Mouse (Mus musculus) thymus, postnatal 14 days (tissue): ENCODE data around the gene Fbxl18.

Experiments used
- DNase-seq: peaks from one replicate; pipeline ENCODE4 v3.0.0; 2021

Gene Fbxl18

GRCm38 (mm10) chr5:142894918-142895613 lies at the start of gene Fbxl18:
TSS of gene Fbxl18 (minus strand) at chr5:142895421.
- DNase-seq = peak; percentile 92

GRCm38 (mm10) chr5:142940393-142940792 lies 45.2 kb upstream of the Fbxl18 start:
- no peak for DNase-seq

- peak; percentile 65 for DNase-seq
Measured at GRCm38 (mm10) chr5:142937956-142938727, 42.9 kb upstream of the Fbxl18 start.

DNA sequence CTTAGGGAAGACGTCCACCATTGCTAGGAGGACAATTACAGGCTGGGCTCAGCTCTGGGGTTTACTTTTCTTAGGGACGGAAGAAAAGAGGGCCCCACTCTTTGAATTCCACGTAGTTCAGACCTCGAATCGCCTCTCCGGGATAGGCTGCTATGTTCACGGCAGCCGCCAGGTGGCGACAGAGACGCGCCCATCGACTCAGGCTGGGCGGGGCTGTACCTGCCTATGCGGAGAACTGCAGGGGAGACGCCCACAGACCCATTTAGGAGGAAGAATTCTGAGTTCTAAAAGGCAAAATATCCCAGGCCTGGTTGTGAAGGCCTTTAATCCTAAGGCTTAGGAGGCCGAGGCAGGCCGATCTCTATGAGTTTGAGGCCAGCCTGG lies 41.1 kb upstream of the Fbxl18 start:
- peak; percentile 87 for DNase-seq

- DNase-seq = peak; percentile 60
Measured at GRCm38 (mm10) chr5:142935642-142936335, 40.6 kb upstream of the Fbxl18 start.

DNA sequence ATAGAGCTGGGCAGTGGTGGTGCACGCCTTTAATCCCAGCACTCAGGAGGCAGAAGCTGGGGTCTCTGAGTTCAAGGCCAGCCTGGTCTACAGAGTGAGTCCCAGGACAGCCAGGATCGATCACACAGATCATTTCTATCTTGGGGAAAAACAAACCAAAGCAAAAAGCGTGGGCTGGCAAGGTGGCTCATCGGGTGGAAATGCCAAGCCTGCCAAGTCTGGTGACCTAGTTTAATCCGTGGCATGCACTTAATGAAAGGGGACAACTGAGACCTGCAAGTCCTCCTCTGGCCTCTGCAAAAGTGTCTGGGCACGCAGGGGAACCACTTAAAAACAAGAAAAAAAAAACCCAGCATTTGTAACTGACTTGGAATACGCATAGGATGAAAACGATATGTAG lies 37.5 kb upstream of the Fbxl18 start:
- no peak for DNase-seq

- peak; percentile 83 for DNase-seq
Measured at GRCm38 (mm10) chr5:142932084-142932685, 37.0 kb upstream of the Fbxl18 start.

- no peak for DNase-seq
Measured at GRCm38 (mm10) chr5:142931241-142931745, 36.1 kb upstream of the Fbxl18 start.

DNA sequence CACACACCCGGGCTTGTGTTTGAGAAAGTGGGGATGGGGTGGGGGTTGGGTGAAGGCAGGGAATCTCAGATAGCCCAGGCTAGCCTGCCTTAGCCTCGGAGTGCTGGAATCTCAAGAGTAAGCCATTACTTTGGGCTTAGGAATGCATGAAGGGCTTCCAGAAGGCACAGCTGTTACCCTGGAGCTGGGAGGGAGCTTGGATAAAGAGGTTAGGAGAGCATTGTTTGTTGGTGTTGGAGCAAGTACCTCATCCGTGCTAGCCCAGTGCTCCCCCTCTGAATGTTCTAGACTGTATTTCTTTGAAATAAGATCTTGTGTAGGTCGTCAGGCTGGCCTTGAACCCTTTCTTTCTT lies 34.2 kb upstream of the Fbxl18 start:
- no peak for DNase-seq

- peak; percentile 85 for DNase-seq
Measured at GRCm38 (mm10) chr5:142928749-142929399, 33.7 kb upstream of the Fbxl18 start.

DNA sequence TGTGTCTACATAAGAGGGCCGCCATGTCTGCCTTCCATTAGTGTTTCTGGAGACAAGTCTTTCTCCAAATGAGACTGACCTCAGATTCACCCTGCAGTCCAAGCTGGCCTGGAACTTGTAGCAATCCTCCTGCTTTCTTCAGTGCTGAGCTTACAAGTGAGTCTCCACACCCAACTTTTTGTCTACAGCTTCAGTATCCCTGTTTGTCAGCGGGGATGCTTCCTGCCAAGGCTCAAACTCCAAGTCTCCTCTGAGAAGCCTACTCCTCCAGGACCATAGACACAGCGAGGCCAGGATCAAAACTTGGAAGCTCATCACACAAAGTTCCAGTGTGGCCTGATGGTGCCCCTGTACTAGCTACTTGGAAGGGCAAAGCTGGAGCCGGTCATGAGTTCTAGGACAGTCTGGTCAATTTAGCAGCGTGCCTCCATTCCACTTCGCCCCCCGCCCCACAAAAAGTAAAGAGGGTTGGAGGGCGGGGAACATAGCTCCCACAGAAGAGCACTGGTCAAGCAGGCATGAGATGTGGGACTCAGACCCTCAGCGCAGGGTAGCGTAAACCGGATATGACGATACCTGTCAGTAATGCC lies 32.2 kb upstream of the Fbxl18 start:
- no peak for DNase-seq

GRCm38 (mm10) chr5:142926940-142927228 lies 31.7 kb upstream of the Fbxl18 start:
- no peak for DNase-seq

- DNase-seq = peak; percentile 49
Measured at GRCm38 (mm10) chr5:142926204-142926939, 31.2 kb upstream of the Fbxl18 start.

GRCm38 (mm10) chr5:142924336-142924959 lies 29.2 kb upstream of the Fbxl18 start:
- no peak for DNase-seq

GRCm38 (mm10) chr5:142923781-142924180 lies 28.6 kb upstream of the Fbxl18 start:
- DNase-seq = no peak

DNA sequence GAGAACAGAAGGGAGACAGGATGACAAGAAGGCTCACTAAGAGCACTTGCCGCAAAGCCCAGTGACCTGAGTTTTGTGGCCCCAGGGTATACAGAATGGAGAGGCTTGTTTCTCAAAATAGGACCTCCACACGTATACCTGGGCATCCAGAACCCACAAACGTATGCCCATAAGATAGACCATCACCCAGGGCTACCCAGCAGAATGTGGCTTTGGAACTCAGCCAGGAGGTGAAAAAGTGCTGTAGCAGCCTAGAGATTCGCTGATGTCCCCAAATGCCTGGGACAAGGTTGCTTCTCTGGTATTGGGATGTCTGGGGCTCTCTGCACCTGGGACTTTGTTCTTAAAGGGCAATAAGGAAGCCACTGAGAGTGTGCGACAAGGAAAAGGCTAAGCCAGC lies 27.0 kb upstream of the Fbxl18 start:
- DNase-seq = no peak

DNA sequence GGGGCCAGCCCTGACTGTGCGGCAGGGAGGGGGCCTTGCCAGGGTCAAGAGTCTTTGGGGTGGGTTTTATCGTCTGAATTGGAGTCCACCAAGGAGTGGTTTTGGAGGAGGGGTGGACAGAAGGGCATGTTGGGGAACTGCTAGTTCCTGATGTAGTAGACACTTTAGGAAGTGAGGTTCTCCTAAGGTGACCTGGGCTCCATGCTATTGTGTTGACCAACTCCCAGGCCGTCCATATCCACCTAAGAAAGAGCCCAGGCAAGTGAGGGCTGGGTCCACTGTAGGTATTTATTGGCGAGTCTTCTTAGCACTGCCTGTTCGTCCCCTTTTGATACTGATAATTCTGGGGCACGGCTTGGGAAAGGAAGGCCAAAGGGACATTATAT lies 25.8 kb upstream of the Fbxl18 start:
- no peak for DNase-seq

DNA sequence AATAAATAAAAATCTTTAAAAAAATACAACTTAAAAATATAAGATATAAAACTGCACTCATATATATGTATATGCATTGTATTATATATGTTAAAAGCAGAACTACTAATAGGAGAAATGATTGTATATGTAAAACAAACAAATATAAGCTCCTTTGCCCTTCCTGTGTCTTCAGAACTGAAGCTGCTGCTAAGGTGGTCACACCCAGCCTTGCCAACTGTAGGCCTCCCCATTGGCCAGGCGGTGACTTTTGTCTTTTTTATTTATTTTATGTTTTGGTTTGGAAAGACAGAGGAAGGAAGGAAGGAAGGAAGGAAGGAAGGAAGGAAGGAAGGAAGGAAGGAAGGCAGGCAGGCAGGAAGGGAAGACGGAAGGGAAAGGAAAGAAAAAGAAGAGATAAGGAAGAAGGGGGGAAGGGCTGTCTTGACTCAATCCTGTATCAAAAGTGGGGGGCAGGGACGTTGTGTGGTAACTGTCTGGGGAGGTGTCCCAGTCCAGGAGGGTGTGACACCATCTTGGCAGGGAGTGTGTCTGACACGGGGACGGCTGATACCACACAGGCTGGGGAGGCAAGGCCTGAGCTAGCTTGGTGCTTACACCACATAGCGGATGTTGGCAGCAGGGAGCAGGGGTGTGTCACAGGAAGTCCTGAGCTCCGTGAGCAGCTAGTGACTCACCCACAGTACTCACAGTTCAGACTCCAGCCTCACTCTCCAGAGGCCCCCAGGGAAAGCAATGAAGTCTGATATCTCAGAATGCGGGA lies 25.3 kb upstream of the Fbxl18 start:
- DNase-seq = peak; percentile 88

GRCm38 (mm10) chr5:142917402-142917801 lies 22.2 kb upstream of the Fbxl18 start:
- DNase-seq = no peak

- no peak for DNase-seq
Measured at GRCm38 (mm10) chr5:142916593-142916992, 21.4 kb upstream of the Fbxl18 start.

DNA sequence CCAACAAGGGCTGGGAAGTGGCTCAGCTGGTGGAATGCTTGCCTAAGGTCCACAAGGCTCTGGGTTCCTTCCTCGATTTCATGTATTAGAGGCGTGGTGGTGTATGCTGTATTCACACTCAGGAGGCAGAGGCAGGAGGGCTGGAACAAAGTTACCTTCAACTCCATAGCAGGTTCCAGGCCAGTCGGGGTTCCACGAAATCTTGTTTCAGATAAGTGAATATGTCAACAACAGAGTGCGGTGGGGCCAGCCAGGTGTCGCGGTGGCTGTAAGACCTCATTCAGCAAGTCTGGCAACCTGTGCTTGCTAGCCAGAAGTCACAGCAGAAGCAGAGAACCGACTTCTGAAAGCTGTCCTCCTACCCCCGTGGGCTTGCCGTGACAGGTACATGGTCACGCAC lies 20.0 kb upstream of the Fbxl18 start:
- DNase-seq = no peak
